Mouse (Mus musculus) olfactory bulb, adult 2 months (tissue): Measurements from ENCODE around the gene Dusp13. TPM values are rescaled to one million over a fixed set of nuclear protein-coding genes. Genes with fewer than 3 reads are reported as not detected.

ENCODE experiments used
- H3K27ac ChIP-seq: fragments of 200-500 bp; 2 replicates; pipeline ENCODE4 v1.5.1; 2012; ENCODE audit warnings: low read depth, low read length; ENCODE audit not compliant: insufficient read depth
- H3K4me1 ChIP-seq: fragments of 200-500 bp; 2 replicates; pipeline ENCODE4 v1.6.1; 2012; ENCODE audit warnings: low read length; ENCODE audit not compliant: control insufficient read depth, insufficient read depth
- H3K4me3 ChIP-seq: fragments of 200-500 bp; 2 replicates; pipeline ENCODE4 v1.5.1; 2012; ENCODE audit warnings: mild to moderate bottlenecking, low read depth, low read length, moderate library complexity; ENCODE audit not compliant: insufficient read depth
- CTCF ChIP-seq: fragments of 200-500 bp; IDR thresholded peaks from 2 replicates; pipeline ENCODE4 v1.5.1; 2012; ENCODE audit warnings: low read depth, mild to moderate bottlenecking, low read length, moderate library complexity; ENCODE audit not compliant: insufficient read depth
- POLR2A ChIP-seq: fragments of 200-500 bp; IDR thresholded peaks from 2 replicates; pipeline ENCODE4 v1.6.1; 2012; ENCODE audit warnings: mild to moderate bottlenecking, low read depth, low read length, moderate library complexity; ENCODE audit not compliant: insufficient read depth
- WGBS: fragments of 180-500 bp; shearing (Covaris S2); methylation state at CpG from one replicate; pipeline ENCODE4 v1.1.7; 2018; 5-methylcytosine and 5-hydroxymethylcytosine counted together
- polyA plus RNA-seq: library from polyadenylated mRNA; stranded (reverse); fragments of >200 nt; gene quantifications from 2 replicates; pipeline ENCODE4 v1.2.4, GENCODE M21; 2012; ENCODE audit warnings: low replicate concordance; ENCODE audit not compliant: missing spikeins, insufficient read depth, insufficient read length

Dusp13 gene
- polyA plus RNA-seq, 1 experiment: not detected

- TF ChIP-seq CTCF (no peak), POLR2A (no peak)
- Histone ChIP-seq H3K4me3 (no peak overlapping the region), H3K27ac (no peak overlapping the region; the same call in 1 of the 2 replicates), H3K4me1 (peaks cover 11% of the 10 kb centered on the region)
- WGBS: 59% methylated on average over 3 of the region's 3 CpGs
Measured at GRCm38 (mm10) chr14:21691070-21691469, 59.9 kb downstream of the Dusp13 start.

DNA sequence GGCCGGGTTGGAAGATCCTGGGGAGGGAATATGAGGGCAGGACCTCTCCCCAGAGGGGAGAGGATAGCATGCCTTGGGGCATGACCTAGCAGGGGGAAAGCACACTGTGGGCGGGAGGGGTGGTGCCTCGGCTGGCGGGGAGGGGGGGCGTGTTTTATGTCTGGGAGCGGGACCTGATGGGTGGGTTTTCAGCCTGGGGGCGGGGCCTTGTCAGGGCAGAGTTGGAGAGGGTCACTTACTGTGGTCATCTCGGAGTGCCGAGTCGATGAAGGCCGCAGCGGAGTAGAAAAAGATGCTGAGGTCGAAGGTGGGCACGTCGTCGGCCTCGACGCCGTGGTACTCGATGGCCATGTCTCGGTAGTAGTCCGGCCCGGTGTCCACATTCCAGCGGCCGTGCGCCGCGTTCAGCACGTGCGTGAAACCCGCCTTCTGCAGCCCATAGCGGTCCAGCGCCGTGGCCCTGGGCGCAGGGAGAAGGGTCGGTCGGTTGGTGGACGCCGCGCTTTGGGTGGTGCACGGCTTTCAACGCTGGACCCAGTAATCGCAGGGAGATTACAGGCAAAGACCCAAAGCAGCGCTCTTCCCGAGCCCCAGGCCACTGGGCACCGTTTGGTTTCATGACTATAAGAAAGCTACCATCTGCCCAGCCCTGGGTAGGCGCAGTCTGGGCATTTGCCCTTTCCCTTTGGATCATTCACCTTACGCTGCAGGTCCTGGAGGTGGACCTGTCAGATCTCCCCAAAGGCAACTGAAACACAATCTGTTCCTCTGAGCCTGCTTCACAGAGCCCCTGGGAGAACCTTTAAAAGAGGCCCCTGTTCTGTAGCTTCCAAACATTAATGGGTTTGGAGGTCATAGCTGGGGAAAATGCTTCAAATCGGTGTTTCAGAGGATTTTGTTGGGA is 64.4 kb downstream of the Dusp13 start:
- TF ChIP-seq POLR2A (no peak), CTCF (no peak)
- WGBS: 35% methylated on average over 49 of the region's 49 CpGs
- Histone ChIP-seq H3K4me1 (peaks cover 19% of the 10 kb centered on the region), H3K4me3 (peak overlapping the region; percentile 17; the same call in 1 of the 2 replicates), H3K27ac (no peak overlapping the region)

DNA sequence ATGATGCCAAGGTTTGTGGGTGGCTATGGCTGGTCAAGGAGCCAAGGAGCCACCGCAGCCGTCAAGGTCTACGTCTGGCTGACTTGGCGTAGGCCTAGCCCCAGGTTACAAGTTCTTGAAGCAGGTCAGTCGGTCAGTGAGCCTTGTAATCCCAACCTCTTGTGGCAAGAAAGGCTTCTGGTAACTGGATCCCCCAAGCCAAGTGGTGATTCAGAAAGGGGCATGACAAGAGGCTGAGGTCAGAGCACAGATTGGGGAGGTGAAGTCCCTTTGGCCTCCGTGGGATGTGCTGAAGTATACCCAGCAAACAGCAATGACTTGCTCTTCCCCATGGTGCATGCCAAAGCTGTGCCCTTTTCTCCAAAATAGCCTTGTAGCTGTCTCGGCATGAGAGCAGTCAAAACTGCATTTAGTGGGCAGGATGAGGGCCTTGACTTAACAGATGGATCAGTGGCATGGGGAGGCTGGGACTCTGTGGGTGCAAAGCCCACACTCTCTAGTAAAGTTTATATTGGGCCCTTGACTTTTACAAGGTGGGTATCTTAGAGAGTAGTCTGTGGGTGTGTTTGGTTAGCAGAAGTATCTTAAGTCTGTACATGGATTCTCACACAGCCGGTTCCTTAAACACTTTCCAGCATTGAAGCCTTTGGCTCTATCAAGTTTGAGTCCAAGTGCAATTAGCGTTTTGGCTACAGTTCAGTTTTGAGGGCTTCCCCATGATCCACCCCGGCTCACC is 65.4 kb downstream of the Dusp13 start:
- Histone ChIP-seq H3K4me3 (no peak overlapping the region), H3K27ac (no peak overlapping the region), H3K4me1 (peaks cover 16% of the 10 kb centered on the region)
- 86% methylated on average over 10 of the region's 10 CpGs for WGBS
- TF ChIP-seq CTCF (no peak), POLR2A (no peak)

- no peak overlapping the region for H3K27ac ChIP-seq
- TF ChIP-seq CTCF (no peak), POLR2A (no peak)
- peaks cover 16% of the 10 kb centered on the region for H3K4me1 ChIP-seq
- whole genome bisulfite sequencing: 92% methylated on average over 4 of the region's 4 CpGs
- no peak overlapping the region for H3K4me3 ChIP-seq
Measured at GRCm38 (mm10) chr14:21683834-21684233, 67.1 kb downstream of the Dusp13 start.

Other genes starting within 250 kb of the Dusp13 start
- not detected in 2 replicates for gene Dupd1, start 36.6 kb downstream of the Dusp13 start, polyA plus RNA-seq
- gene Samd8, start 650 bp downstream of the Dusp13 start, polyA plus RNA-seq: not detected in 2 replicates
- not detected in 2 replicates for gene Vdac2, start 74.1 kb upstream of the Dusp13 start, polyA plus RNA-seq
- not detected in 2 replicates for gene Comtd1, start 97.8 kb upstream of the Dusp13 start, polyA plus RNA-seq
- not detected in 2 replicates for gene Zfp503, start 238.4 kb upstream of the Dusp13 start, polyA plus RNA-seq